In the genomic region with DNA sequence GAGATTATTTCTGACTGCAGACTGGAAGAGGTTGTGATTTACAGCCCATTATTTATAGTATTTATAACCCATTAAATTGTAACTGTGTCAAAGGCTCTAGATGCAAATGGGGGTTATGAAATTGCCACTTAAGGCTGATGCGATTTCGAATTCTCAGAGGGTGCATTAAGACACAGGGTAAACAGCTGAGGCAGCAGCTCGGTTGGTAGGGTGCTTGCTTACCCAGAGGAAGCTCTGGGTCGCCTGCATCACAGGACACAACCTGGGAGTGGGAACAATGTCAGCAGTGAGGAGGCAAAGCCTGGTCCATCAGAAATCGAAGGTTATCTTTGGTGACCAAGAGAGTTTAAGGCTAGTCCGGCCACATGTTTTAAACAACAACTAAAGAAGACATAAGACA, we compare ENCODE assay signal across 21 mouse cellular contexts.
"Had no signal": no experiment of that assay in that cellular context is flagged by ENCODE, and none has a peak within 500 bp of the region (broad histone marks: within the 10 kb centered on the region; RNA-seq: fewer than 3 reads in every experiment).

No protein-coding gene starts in this region.

- H3K27ac ChIP-seq: intestine, embryonic 15.5 days; kidney, embryonic 15.5 days; limb, embryonic 12.5 days; limb, embryonic 15.5 days; liver, embryonic 14.5 days; macrophage; midbrain, embryonic 12.5 days; midbrain, embryonic 15.5 days had no signal

- H3K9ac ChIP-seq: intestine, embryonic 15.5 days; kidney, embryonic 15.5 days; limb, embryonic 12.5 days; limb, embryonic 15.5 days; liver, embryonic 14.5 days; liver, postnatal 0 days; lung, embryonic 14.5 days; midbrain, embryonic 12.5 days; midbrain, embryonic 15.5 days had no signal

- ATAC-seq: intestine, embryonic 15.5 days; liver, postnatal 0 days; lung, postnatal 0 days; midbrain, embryonic 15.5 days had no signal

- H3K4me3 ChIP-seq: intestine, embryonic 15.5 days; kidney, embryonic 15.5 days; limb, embryonic 12.5 days; limb, embryonic 15.5 days; midbrain, embryonic 12.5 days; midbrain, embryonic 15.5 days; myocyte had no signal

- DNase-seq: kidney, adult 11 months; kidney, adult 8-10 months; kidney, postnatal 10 days; kidney, postnatal 36 days; layer of hippocampus, adult 9-11 months; left cerebral cortex, postnatal 4 days; liver, postnatal 0 days; lung, embryonic 14.5 days; right cerebral cortex, postnatal 4 days; thymus, postnatal 25 days had no signal

- H3K27me3 ChIP-seq: intestine, embryonic 15.5 days; kidney, embryonic 15.5 days; limb, embryonic 12.5 days; limb, embryonic 15.5 days; midbrain, embryonic 12.5 days; midbrain, embryonic 15.5 days had no signal

- H3K36me3 ChIP-seq: intestine, embryonic 15.5 days; kidney, embryonic 15.5 days; limb, embryonic 12.5 days; limb, embryonic 15.5 days; midbrain, embryonic 12.5 days; midbrain, embryonic 15.5 days had no signal

- H3K4me2 ChIP-seq: intestine, embryonic 15.5 days; kidney, embryonic 15.5 days; limb, embryonic 12.5 days; limb, embryonic 15.5 days; liver, embryonic 11.5 days; lung, embryonic 14.5 days; midbrain, embryonic 12.5 days; midbrain, embryonic 15.5 days had no signal

- H3K4me1 ChIP-seq: intestine, embryonic 15.5 days; kidney, embryonic 15.5 days; limb, embryonic 15.5 days; midbrain, embryonic 12.5 days; midbrain, embryonic 15.5 days had no signal

- H3K9me3 ChIP-seq: intestine, embryonic 15.5 days; kidney, embryonic 15.5 days; limb, embryonic 12.5 days; limb, embryonic 15.5 days; midbrain, embryonic 12.5 days; midbrain, embryonic 15.5 days had no signal
